Mouse (Mus musculus) right cerebral cortex, postnatal 10 days (tissue): Measurements from ENCODE around the gene Gdf3.

Experiments
- DNase-seq, 2 experiments: peaks; one replicate each; pipeline ENCODE4 v3.0.0; 2021; ENCODE audit warnings: low spot score in 2 of 2

Gene Gdf3

DNA sequence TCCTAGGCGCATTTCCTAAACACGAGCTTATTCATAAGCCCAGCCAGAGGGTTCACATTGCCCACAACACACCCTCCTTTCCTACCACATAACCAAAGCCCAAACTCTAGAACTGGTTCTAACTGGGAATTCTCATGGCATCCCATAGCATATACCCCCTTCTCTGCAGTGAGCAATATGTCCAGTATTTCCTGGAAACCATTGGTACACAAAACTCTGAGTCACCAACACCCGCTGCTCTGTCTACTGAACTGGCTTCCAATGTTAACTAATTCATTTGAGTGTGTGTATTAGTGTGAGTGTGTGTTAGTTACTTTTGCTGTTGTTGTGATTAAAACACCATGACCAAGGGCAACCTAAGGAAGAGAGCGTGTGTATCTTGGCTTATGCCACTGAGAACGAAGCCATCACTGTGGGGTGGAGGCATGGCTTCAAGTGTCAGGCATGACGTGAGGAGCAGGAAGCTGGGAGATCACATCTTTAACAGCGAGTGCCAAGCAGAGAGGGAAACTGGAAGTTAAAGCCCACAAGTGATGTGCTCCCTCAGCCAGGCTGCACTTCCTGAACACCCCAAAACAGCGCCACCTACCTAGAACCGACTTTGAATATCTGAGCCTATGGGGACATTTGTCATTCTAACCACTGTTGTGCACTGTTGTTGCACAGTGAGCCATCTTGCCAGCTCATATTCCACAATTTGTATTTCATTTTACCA lies 44.7 kb downstream of the Gdf3 start:
- no peak for DNase-seq

DNA sequence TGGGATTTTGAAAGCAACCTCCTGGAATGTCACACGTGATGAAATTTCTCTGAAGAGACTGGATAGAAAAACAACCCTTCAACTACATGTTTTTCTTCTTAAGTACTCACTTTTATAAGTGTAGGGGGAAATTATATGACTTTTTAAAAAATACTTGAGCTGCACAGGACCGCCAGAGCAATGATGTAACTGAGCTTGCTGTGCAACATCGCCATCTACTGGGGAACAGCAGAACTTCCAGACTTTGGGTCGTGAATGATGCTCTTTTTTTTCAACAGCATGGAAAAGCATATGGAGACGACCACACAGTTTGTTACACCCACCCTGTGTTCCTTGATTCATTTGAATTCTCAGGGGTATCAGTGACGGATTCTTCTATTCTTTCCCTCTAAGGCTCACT lies 47.4 kb downstream of the Gdf3 start:
- peak; percentile 82 to 85 for DNase-seq

DNA sequence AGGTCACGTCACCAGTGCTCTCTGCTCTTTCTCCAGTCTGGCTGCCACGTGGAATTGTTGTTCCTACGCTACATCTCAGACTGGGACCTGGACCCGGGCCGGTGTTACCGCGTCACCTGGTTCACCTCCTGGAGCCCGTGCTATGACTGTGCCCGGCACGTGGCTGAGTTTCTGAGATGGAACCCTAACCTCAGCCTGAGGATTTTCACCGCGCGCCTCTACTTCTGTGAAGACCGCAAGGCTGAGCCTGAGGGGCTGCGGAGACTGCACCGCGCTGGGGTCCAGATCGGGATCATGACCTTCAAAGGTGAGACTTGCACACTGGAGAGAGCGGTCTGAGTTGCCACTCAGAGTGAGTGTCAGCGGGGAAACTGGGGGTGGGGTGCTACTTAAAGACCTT lies 48.9 kb downstream of the Gdf3 start:
- DNase-seq = peak in 1 of 2 experiments; percentile 32

DNA sequence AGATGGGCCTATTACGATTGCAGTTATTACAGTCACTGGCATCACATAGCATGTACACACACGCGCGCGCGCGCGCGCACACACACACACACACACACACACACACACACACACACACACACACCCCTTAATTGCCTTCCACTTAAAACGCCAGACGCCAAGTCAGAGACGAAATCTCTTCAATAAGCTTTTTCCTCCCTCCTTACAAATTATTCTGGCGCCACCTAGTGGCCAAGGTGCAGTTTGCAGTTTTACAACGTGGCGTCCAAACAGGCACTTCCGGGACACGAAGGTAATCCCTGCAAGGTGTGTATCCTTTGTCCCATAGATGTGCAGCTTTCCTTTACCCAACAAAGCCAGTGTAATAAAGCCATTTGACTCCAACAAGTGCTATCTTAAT lies 49.5 kb downstream of the Gdf3 start:
- peak; percentile 79 to 81 for DNase-seq

DNA sequence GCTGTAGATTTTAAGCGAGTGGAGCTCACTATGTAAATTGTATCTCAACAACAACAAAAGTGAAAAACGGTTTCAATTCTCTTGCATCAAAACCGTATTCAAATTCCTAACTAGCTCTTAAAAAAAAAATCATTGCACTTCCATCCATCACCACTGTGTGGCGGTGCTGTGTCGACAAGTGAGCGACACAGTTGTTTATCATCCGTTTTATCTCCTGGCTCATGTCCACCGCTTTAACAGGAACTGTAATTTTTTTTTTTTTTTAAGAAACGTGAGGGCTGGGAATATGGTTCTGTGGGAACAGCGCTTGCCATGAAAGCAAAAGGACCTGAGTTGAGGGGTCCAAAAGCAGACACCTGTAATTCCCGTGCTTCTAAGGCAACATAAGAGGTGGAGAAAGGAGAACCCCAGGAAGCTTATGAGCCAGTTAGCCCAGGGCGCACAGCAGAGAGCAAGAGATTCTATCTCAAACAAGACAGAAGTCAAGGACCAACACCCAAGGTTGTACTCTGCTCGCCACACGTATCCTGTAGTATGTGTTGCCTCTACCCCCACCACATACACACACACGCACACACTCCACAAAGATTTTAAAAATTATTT lies 52.8 kb downstream of the Gdf3 start:
- DNase-seq = peak; percentile 85
